Mouse (Mus musculus) thymus, postnatal 4 days (tissue): ENCODE results near the gene Hemgn.

ENCODE experiments used
- DNase-seq: peaks from one replicate; pipeline ENCODE4 v3.0.0; 2021

Gene Hemgn

DNA sequence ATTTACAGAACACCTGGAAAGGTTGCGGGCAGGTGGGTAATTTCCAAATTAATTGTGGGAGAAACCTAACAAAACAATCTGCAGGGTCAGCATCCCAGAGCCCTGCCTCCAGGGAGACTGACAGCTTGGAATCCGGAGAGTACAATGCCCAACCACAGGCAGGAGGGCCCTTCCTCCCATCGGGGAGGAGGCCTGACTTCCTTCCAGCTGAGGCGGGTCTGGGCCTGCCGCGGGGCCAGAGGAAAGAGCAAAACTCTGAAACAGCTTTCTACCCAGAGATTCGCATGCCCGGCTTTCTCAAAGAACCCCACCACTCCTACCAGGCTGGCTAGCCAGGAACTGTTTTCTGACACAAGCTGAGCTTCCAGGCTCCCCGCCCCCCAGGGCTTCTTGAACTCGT, 60.3 kb downstream of the Hemgn start:
- no peak for DNase-seq

DNA sequence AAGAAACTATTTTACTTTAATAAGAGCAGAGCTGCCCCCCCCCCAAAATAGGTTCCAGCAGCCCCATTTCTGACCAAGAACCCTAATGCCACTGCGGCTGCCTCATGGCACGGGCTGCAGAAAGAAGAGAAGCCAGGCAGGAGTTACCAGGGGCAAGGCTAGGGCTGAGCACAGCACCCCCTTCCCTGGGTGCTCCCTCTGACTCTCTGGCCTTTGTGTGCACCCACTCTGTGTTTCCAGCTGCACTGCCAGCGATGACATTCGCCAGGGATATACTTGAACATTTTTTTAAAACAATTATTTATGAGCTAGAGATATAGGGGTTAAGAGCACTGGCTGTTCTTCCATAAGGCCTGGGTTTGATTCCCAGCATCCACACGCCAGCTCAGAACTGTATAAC, 63.8 kb downstream of the Hemgn start:
- DNase-seq = no peak

DNA sequence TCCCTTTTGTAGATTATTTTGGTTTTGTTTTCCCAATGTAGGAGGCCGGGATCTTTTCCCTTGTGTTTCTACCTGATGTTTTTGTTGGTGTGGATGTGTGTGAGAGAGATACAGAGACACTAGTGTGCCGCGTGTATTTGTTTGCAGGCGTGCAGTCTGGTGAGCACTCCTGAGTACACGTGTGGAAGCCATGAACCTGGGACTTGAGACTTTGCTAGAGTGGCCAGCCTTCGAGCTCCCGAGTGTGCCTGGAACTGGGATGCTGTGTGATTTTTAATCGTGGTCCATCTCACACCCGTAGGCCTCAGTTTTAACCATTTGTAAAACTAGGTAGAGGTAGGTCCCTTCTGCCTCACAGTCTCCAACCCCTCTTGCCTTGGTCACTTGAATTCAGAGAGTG, 64.4 kb downstream of the Hemgn start:
- no peak for DNase-seq

DNA sequence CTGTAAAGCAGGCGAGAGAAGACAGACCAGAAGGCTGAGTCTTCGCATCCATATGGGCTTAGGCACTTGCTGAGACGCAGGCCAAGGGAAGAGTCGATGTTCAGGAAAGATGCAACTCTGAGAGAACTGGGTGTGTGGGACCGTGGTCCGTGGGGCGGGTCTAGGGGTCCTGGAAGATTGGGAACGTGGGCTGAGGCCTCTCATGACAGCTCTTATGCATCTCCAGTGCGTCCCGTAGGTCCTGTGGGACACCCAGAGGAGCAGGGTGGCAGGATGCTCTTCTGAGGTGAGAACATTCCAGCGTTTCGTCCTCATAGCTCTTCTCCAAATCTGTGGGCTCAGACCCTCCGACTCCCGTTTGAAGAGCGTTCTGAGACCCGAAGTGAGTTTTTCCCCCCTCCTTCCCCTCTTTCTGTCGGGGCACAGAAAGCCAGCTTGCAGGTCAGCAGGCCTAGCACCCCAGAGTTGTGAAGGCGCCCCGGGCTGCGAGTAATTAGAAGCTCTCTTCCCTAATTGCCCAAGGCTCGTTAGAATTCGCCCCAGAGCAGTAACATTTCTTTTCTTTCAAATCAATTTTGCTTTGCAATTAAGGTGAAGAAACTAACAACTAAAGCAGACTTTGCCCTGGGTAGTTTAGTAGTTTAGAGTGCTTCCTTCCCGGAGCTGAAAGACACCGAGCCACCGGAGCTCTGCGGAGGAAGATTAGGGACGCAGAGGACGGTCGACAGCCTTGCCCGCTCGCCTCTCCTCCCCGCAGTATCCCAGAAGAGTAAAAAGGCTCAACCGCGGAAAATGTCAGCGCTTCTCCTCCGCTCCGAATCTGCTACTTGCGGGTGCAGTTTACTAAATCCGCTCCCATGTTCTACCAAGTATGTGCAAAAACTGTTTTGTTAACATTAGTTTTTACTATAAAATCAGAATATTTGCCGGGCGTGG, 65.5 kb downstream of the Hemgn start:
- DNase-seq = no peak

DNA sequence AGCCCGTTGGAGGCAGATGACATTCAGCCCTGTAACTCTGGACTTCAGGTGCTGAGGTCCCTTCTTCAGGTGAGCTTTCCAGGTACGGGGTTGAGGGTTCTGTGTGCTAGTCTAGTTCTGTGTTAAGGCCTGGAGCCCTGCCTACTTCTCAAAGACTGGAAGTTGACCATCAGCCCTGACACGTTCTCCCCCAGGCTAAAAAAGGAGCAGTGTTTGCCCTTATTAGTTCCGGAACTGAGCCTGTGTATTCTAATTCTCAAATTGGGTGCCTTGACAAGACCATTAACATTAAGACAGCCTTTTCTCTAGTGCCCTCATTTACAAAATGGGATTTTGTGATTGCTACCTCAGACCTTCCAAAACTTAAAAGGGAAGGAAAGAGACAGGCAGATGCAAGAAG, 66.2 kb downstream of the Hemgn start:
- no peak for DNase-seq

DNA sequence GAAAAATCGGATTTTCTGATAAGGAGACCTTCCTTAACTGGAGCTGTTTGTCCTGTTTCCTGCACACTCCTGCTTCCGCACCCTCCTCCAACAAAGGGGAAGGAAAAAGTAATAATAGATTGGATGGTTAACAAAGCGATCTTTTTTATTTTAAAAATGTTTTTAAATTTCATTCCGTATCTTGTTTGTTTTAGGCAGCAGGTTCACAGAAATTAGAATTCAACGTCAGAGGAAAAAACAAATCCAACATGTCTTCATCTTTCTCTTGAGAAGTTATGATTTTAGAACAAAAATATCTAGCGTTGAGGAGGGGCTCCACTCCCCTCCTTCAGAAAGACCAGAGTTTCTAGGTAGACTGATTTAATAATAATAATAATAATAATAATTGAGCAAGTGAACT, 67.1 kb downstream of the Hemgn start:
- DNase-seq = no peak

DNA sequence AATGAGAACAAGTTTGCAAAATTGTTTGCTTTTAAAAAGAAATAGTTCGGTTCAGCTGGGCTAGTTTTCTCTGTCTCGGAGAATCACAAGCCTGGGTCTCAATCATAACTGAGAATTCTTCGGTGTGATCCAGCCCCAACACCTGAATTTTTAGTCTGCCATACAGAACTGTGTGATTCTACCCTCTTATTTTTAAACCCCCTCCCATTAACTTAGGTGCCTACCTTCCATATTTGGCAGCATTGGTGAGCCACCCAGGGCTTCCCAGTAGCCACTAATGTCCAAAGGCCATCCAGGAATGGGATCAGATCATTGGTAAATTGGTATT, 67.6 kb downstream of the Hemgn start:
- no peak for DNase-seq

DNA sequence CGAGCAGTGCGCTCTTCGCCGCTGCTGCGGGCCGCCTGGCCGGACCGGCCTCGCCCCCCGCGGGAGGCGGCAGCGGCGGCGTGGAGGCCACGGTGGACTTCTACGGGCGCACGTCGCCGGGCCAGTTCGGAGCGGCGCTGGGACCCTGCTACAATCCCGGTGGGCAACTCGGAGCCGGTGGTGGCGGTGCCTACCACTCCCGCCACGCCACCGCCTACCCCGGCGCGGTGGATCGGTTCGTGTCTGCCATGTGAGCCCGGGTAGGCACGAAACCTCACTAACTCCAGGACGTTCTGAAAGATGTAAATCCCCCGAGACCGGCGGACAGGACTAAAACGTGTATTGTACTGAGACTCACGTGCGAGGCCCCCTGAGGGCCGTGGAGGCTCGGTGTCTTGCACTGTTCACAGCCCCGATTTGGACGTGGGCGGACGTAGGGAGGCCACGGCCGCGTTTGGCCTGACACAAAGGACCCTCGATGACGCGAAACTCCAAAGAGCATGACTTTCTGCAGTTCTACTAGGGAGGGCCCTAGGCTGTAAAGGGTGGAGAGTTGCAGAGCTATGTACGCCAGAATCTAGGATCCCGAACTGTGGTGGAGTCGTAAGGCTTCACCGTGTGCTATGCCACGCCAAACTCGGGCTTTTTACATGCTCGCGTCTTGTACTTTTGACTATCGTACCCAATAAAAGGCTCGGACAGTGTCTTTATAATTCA, 68.1 kb downstream of the Hemgn start:
- DNase-seq = peak; percentile 25

DNA sequence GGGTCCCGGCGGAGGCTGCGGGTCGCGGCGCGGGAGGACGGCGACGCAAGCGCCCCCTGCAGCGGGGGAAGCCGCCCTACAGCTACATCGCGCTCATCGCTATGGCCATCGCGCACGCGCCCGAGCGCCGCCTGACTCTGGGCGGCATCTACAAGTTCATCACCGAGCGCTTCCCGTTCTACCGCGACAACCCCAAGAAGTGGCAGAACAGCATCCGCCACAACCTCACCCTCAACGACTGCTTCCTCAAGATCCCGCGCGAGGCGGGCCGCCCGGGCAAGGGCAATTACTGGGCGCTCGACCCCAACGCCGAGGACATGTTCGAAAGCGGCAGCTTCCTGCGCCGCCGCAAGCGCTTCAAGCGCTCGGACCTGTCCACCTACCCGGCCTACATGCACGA, 69.0 kb downstream of the Hemgn start:
- peak; percentile 69 for DNase-seq
